Mouse (Mus musculus) myocyte (in vitro differentiated cells): Measurements from ENCODE around the gene 4933424G06Rik.

Experiments
- CEBPB ChIP-seq: IDR thresholded peaks from 2 replicates; pipeline ENCODE4 v1.6.1; 2011; ENCODE audit warnings: mild to moderate bottlenecking, moderate library complexity; ENCODE audit not compliant: poor library complexity, insufficient read depth, severe bottlenecking
- MAX ChIP-seq: IDR thresholded peaks from one replicate; pipeline ENCODE4 v1.6.1; 2011; ENCODE audit warnings: low read depth, mild to moderate bottlenecking, control low read depth
- MYOD1 ChIP-seq, 3 experiments: IDR thresholded peaks; one replicate each; pipeline ENCODE4 v1.6.1; 2011; ENCODE audit warnings: control low read depth in 2 of 3, low read depth in 2 of 3, mild to moderate bottlenecking in 2 of 3, moderate library complexity in 1 of 3; ENCODE audit not compliant: insufficient read length in 2 of 3, control insufficient read depth in 1 of 3
- POLR2A ChIP-seq: IDR thresholded peaks from one replicate; pipeline ENCODE4 v1.6.1; 2011; ENCODE audit warnings: low read depth, mild to moderate bottlenecking, control low read depth, moderate library complexity; ENCODE audit not compliant: insufficient read length
- POLR2AphosphoS2 ChIP-seq: IDR thresholded peaks from one replicate; pipeline ENCODE4 v1.6.1; 2011; ENCODE audit warnings: low read depth, control low read depth; ENCODE audit not compliant: insufficient read length
- SRF ChIP-seq: IDR thresholded peaks from one replicate; pipeline ENCODE4 v1.6.1; 2011; ENCODE audit warnings: low read depth; ENCODE audit not compliant: control insufficient read depth, insufficient read length
- TCF12 ChIP-seq: IDR thresholded peaks from one replicate; pipeline ENCODE4 v1.6.1; 2011; ENCODE audit warnings: mild to moderate bottlenecking, control low read depth; ENCODE audit not compliant: poor library complexity, insufficient read depth, severe bottlenecking
- USF1 ChIP-seq: IDR thresholded peaks from one replicate; pipeline ENCODE4 v1.6.1; 2011; ENCODE audit warnings: low read depth, mild to moderate bottlenecking, control low read depth, moderate library complexity

DNA sequence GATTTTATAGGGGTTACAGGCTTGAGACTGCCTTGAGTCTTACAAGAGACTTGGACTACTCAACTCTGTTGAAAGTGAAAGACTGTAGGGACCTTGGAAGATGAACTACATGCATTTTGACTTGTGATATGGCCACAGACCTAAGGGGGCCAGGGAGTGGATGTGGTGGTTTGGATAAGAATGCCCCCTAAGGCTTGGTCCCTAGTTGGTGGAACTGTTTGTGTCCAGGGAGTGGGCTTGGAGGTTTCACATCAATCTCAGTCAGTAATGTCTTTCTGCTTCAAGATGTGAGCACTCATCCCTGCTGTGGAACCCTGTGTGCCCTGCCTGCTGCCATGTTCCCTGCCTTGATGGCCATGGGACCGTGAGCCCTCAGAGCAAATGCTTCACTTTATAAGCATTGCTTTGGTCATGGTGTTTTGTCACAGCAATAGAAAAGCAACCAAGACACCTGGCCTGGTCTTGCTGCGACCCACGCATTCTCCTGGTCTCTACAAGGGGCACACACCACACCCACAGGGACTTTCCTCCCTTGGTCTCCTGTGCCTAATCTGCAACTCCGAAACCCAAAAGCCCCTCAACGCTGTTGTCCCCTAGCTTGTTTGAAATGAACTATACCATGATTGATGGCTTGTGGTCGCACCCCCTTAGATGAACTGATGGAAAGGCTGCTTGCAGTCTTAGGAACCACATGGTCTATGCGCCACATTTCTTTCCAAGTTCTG, 96.4 kb downstream of the 4933424G06Rik start:
- TF ChIP-seq USF1 (no peak), POLR2A (no peak), POLR2AphosphoS2 (no peak), SRF (no peak), MYOD1 (IDR thresholded peaks at IDR 0.05; ENCODE audit: control insufficient read depth in 1 of 3, insufficient read length in 2 of 3, low read depth in 2 of 3) (no peak), TCF12 (no peak), MAX (no peak), CEBPB (no peak)
